Mouse (Mus musculus) fibroblast of lung, adult 2 months (primary cell): ENCODE data around the gene Psmd12.

Experiments
- DNase-seq: peaks from one replicate; pipeline ENCODE4 v3.0.0-alpha.2; 2011; ENCODE audit warnings: low read depth

Psmd12 gene

DNA sequence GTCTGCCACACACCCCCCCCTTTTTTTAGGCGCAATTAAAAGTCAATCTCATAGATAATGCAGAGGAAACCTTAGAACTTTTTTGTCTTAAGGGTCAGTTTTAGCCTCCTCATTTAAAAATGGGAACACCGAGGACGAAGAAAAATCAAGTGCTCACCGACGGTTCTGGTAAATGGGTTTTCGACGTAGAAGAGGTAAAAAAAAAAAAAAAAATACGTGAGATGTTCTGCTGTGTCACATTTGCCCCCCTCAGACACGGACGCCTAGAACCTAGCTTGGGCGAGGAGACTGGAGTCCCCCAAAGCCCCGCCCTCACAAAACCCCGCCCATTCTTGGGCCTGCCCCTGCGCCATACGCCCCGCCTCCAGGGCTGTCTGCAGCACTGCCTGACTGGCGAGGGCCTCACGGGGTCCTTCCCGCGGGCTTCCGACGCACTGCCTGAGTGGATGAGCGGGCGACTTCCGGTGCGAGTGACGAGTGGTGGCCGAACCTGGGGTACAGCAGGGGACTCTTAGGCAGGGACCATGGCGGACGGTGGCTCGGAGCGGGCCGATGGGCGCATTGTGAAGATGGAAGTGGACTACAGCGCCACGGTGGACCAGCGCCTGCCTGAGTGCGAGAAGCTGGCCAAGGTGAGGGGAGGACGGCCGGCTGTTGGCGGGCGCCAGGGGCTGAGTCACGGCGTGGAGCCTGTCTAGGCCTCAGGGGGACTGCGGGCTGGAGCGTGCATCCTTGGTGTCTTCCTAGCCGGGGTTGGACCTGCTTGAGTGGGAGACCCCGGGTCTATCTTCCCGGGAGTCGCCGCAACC is at the start of gene Psmd12:
TSS of gene Psmd12 (plus strand) at position 432 of the 809 bp plus-strand sequence.
- DNase-seq, result peak; percentile 67

DNA sequence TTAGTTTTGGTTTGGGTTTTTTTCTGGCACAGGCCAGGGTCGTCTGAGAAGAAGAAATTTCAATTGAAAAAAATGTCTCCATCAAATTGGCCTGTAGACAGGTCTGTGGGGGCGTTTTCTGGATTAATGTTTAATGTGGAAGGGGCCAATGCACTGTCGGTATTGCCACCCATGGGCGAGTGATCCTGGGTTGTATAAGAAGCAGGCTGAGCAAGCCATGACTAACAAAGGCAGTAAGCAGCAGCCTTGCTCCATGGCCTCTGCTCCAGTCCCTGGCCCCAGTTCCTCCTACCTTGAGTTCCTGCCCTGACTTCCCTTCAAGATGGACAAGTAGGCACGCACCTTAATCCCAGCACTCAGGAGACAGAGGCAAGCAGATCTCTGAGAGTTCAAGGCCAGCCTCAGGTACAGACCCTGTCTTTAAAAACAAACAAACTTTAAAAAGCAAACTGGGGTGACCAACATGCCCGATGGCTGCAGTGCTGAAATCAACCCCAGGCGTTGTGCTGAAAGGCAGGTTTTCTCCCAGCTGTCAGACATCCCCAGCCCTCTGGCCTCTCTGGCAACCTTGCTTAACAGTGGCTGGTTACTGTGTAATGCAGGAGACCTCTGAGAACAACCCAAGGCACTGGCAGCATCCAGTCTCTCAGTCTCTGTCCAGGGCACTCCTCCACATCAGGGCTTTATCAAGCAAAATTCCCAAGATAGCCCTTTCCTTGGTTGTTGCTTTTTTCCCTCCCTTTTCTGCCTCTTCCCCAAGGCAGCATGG is 47.9 kb upstream of the Psmd12 start:
- no peak for DNase-seq

DNA sequence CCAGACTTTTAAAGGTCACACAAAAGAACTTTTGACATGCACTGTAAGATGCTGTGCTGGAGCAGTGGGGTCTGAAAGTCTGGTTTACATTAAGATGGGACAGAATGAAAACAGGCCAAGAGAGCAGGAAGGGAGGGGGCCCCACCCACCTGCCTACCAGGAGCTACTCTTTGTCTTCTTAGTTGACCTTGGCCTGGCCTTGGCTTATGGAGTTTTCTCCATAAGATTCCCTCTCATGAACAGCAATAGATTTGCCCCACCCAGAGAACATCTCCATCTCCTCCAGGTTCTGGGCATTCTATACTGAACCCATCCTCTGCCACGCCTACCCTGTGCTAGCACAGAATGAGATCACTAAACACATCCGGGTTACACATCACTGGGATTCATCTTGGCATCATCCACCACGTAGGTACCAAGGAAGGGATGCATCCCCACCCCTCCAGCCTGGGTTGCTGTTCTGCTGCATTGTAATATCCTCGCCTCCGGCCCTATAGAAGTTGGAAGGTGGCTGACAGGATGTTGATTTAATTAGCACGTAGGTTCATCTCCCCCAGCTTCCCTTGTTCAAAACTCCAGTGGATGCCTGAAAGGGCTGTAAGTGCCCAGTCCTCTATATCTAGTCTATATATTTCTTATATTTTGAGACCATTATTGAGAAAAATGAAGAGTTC is 43.4 kb upstream of the Psmd12 start:
- DNase-seq, result no peak

DNA sequence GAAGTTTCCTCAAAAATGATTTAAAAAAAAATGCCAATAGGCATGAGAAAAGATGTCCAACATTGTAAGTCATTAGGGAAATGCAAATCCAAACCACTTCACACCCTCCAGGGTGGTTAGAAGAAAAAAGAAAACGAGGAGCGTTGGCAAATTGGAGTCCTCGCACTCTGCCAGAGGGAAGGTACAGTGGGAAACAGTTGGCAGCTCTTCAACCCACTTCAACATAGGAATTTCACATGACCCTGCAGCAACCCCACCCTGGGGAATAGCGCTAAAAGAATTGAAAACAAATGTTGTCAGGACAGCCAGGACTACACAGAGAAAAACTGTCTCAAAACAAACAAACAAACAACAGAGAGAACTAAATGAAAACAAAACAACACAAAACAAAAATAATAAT is 41.6 kb upstream of the Psmd12 start:
- no peak for DNase-seq

DNA sequence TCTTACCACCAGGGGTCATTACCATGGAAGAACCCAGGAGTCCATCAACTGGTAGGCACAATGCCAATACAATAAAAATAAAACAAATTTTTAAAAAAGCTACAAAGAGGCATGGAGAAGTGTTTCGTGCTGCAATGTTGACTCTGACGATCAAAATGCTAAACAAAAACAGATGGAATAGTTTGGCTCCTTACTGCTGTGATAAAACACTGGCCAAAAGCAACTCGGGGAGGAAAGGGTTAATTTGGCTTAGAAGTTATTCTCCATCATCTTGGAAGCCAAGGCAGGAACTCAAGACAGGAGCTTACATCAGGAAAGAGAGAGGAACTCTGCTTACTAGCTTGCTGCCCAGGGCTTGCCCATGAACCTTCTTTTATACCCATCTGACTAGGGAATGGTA is 41.1 kb upstream of the Psmd12 start:
- no peak for DNase-seq

DNA sequence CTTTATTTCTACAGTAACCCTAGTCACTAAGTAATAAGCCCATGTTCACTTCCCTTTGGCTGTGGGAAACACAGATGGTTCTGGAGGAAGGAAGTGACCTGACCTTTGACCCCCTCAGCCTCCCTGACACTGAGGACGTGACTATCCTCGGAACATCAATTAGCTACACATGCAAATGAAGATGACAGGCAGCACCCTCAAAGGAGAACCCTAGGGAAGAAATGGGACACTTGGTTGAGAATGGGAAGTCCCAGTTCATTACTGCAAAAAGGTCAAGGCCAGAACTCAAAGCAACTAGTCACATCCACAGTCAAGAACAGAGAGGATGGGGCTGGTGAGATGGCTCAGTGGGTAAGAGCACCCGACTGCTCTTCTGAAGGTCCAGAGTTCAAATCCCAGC is 38.2 kb upstream of the Psmd12 start:
- DNase-seq, result no peak

DNA sequence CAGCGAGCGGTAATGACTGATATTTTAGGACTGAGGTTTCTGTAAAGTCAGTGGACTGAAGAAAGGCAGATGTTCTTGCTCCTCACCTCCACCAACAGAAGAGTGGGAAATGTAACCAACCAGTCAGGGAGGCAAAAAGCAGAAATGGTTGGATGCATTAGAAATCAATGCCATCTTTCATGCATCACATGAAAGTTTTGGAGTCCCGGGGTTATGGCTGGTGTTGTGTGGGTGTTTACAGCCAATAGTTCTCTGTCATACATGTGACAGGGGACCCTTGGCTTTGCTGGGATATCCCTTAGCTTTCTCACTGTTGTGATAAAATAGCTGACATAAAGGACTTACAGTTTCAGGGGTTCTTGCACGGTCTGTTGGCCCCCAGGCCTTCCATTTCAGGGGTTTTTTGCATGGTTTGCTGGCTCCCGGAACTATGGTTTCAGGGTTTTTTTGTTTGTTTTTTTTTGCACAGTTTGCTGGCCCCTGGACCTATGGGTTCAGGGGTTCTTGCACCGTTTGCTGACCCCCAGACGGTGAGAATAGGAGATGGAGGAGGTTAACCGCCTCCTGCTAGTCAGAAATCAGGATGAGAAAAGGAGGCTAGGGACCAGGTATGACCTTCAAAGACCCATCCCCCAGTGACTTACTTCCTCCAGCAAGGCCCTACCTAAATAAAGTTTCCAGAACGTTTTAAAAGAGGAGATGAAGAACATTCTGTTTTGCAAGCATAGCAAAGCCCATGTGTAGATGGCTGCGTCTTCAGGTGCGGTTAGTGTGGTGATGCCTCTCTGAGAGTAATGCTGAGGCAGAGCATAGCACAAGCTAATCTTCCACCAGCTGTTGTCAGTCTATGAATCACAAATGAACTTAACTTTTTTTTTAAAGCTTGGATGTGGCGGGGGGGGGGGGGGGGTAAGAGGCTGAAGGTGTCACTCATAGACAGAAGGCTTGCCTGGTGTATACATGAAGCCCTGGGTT is 35.9 kb upstream of the Psmd12 start:
- no peak for DNase-seq

DNA sequence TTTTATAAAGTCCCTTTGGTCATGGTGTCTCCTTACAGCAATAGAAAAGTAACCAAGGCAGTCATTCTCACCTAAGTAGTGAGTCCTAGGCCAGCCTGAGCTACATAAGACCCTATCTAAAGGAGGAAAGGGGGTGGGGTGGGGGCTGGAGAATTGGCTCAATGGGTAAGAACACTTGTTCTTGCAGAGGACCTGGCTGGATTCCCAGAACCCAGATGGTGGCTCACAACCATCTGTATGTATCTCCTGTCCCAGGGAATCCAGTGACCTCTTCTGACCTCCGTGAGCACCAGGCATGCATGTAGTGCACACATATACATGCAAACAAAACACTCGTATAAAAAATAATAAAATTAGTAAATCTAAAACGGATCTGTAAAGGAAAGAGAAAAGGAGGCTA is 33.6 kb upstream of the Psmd12 start:
- DNase-seq, result no peak

DNA sequence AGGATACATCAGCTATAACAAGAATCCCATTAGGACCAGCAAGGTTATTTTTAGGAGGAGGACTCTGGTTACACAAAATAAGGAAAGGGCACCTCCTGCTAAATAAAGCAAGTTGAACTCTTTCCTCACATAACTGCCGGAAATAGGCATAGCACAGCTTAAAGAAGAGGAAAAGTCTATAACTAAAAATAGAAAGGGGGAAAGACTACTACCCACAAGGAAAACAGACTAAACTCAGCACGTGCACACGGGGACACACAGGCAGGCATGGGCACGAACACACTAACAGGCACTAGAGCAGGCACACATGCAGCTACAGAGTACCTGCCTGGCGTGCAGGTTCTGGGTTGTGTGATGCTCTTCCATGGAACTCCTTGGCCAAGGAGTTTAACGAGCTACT is 32.6 kb upstream of the Psmd12 start:
- DNase-seq, result no peak

DNA sequence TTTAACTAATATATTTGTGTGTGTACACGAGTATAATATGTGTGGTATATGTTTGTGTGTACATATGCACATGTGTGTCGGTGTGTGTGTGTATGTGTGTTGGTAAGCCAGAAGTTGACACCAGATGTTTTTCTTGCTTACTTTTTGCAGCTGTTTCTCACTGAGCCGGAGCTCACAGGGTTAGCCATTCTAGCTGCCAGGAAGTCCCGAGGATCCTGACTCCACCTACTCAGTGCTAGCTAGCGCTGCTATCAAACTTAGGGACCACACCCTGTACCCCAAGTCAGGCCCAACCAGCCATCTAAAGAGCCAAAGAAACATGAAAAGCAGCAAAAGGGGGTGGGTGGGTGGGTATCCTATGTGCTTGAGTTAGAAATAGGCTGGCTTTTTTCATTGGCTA is 31.9 kb upstream of the Psmd12 start:
- no peak for DNase-seq

DNA sequence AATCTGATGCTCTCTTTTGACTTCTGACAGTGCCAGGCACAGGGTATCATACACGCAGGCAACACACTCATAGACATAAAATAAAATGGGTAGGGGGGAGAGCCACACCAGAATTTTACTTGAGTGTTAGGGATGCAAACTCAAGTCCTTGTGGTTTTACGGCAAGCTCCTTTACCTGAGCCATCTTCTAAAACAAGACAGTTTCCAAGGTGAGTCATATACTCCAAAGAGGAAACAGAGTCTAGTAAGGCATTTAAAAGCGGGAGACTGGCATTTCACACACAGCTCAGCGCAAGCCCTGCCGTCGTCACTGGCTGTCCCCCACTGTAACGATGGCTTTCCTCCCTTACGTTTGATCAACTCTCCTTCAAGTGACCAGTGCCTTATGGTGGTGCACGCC is 31.4 kb upstream of the Psmd12 start:
- DNase-seq, result no peak

DNA sequence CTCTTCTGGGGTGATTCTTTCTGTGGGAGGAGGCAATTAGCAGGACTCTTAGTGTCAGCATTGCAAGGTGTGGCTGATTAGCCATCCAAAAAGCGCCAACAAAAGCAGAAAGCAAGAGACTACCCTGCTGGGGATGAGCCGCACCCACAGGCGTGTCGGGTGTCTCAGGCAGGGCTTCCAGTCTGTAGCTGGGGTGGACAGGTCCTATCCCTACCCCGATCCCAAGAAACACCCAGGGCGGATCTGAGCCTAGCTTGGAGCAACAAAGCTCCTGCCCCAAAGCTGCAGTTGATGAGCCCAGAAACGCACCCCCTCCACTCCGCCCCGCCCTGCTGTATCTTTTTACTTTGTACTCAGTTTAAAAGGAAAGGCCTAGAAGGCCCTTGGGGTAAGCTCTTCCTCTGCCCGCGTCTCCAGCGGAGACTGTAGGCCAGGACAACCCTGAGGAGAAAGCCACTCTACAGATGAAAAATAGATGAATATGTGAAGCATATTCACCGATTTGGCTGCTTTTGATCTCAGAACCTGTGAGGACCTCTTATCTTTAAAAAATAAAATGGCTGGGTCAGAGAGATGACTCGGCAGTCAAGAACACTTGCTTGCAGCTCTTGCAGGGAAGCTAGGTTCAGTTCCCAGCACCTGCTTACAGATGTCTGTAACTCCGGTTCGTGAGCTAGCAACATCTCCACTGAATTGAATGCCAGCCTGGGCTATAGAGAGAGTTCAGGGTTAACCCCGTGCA is 29.9 kb upstream of the Psmd12 start:
- DNase-seq, result no peak

DNA sequence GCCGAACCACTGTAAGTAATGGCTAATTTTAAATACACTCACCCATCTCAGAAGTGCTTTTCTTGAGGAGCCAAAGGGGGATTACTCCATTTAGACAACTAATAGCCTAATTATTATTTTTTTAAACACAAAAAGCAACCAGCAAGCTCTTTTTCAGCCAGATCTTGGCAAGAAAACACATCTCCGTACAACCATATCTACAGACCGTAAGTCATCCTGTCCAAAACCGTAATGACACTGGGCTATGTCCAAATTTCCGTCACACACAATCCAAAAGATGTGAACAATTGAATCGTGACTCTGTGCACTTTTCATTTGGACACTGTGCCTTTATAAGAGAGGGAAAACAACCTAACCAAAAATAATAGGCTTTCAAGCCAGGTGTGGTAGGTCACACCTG is 29.2 kb upstream of the Psmd12 start:
- no peak for DNase-seq

DNA sequence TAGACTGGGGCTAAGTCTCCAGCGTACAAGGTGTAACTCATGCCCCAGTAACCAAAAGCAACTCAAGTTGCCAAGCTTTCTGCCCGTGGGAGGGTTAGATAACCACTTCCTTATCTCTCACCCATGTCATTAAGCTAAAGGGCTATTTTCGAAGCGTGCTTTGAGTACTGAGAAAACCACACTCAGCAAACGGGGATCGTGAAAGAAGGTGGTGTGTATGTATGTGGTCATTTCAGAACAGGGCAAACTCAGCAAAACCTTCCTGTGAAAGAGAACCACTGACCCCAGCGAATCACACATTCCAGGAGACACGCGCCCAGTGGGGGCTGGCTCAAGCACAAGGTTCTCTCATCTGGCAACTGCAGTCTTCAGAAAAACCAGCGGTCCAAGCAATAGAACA is 28.2 kb upstream of the Psmd12 start:
- DNase-seq, result no peak

DNA sequence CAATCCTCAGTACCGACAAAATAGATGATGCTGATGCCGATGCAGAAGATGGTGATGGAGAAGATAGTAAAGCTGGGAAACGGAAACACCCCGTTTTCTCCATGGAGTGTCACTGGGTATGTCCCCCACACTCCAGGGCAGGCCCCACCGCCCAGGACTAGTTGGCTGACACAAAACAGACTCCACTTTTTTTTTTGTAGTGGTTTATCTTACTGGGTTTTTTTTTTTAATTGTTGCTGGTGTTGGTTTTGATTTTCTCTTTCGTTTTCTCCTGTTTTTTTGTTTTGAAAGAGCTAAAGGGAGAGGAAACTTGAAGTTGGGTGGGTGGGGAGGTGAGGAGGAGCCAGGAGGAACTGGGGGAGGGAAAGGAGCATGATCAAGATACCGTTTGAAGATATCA is 27.2 kb upstream of the Psmd12 start:
- no peak for DNase-seq

DNA sequence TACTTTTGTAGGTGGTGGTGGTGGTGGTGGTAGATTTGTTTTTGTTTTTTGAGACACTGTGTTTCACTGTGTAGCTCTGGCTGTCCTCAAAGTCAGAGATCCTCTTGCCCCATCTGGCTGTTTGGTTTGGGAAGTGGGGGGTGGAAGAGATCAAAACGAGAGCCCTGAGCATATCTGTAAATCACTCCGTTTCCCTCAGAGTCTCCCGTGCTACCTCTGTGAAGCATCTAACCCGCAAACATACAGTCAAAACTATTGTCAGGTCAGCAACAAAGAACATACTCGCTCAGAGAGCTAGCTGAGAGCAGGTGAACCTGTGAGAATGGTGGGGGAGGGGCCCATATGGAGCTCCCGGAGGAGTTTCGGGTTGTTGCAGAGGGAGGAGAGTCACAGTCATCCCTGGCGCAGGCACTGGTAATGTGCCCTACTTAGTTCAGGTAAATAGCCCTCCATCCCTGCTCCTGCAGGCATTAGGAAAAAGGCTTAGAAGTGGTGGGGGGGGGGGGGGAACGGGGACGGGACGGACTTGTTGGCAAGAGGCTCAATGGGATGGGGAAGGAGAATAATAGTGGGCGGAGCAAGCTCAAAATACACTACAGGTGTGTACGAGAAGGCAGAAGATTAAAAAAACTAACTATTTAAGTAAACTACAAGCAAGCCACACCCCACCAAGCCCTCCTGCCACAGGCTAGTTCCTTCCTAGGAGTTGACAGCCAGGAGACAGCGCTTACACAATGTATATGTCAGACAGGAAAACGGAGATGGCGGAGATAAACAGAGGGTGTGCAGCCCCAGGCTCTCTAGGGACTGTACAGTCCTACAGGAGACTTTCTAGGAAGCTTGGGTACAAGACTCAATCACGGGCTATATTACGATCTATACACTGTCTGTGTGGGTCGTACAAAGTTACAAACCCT is 24.5 kb upstream of the Psmd12 start:
- DNase-seq, result no peak

DNA sequence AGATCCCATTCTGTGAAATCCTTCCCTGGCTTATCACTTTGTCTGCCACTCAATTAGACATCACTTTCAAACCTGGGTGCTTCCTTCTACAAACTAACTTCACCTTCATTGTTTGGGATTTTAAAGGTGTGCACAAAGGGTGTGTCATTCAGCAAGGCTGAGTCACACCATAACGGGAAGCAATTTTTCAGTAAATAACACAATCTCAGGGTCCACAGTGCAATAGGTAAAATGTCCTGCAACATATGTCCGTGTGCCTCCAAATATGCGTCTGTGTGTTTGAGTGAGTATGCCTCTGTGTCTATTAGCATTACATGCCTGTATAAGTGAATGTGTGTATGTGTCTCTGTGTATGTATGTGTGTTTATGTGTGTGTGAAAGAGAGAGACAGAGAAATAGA is 22.0 kb upstream of the Psmd12 start:
- no peak for DNase-seq

DNA sequence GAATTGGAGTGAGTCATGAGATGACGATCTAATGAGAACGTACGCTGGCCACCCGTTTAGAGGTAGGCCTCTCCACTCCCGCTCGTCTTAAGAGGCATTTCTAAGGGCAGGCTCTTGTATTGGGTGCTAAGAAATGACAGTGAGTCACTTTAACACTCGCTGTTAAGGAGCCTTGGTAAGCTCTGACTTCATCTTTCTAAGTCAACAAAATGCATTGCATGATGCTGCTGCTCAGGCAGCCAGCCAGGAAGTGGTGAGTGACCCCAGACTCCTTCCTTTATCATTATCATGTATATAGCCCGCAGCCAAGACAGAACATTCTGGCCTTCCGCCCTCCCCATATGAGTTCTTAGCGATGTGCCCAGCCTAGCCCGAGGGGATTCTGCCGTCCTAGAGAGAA is 21.0 kb upstream of the Psmd12 start:
- no peak for DNase-seq

DNA sequence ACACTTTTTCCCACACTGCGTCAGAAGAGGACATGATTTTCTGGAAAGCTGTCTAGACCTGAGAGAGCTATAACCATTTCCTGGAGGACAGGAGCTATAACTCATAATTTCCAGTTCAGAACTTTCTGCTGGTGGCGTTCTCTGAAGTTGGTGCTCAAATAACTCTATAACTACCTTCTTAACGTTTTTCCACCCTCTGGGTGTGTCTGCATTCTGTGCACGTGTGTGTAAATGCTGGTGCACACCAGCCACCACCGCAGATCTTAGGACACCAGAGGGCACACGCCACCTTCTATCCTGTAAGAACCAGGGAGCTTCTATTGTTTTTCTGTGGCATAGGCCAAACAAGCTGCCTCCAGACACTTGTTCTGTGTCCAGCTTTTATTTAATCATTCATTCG is 20.3 kb upstream of the Psmd12 start:
- no peak for DNase-seq

DNA sequence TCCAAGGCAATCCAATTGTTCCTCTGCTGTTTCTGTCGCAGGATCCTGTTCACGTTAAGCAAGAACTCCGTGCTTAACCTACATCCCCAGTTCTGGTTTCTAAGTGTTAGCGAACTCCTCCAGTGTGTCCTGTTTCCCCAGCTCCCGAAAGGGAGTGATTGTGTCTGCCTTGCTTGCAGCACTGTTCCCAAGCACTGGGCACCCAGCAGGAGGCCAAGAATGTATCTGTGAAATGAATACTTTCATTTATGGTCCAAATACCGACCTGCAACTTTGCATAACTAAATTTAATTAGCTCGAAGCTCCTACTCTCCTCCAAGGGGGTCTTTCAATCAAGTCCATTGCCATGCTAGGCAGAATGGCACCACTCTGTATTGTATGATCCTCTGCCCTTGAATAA is 19.5 kb upstream of the Psmd12 start:
- DNase-seq, result no peak
